Mouse (Mus musculus) kidney, adult 9 months (tissue): ENCODE measurements around the gene Rpia.

Experiments
- DNase-seq: peaks from one replicate; pipeline ENCODE4 v3.0.0; 2022

The Rpia gene

GRCm38 (mm10) chr6:70747702-70748101, 44.3 kb downstream of the Rpia start:
- DNase-seq = no peak

DNA sequence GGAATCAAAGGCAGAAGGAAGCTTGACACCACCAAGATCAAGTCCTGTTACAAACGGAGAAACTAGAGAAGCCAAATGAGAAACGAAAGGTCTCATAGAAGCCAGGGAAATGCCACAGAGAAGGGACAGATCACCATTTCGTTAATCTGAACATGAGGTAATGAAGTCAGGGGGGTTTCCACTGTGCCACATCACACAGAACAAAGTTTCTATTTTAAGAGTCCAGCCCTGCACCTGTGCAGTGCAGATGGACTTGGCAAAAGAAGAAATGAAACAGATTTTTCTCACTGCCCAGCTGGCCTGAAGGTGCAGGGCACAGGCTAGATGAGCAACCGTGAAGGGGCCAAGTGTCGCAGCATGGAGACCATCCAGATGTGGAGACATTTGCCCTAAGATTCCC, 48.1 kb downstream of the Rpia start:
- no peak for DNase-seq

DNA sequence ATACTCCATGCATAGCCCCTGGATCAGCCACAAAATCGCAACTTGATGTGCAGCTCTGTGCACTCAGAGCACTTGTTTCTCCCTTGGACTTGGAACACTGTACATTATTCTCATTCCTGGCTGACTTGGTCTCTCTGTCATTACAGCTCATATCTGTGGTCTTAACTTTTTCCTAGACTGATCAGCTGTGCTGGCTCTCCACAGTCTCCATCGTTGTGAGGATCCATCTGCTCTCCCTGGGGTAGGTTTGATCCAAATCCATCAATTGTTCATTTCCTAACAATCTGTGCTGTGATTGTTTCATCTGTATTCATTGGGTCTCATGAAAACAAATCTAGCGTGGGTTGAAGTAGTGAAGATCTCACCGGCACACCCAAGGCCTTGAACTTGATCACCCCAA, 49.2 kb downstream of the Rpia start:
- DNase-seq = no peak

- DNase-seq = no peak
Measured at GRCm38 (mm10) chr6:70740535-70740934, 51.5 kb downstream of the Rpia start.

- no peak for DNase-seq
Measured at GRCm38 (mm10) chr6:70739456-70739855, 52.6 kb downstream of the Rpia start.

- no peak for DNase-seq
Measured at GRCm38 (mm10) chr6:70735528-70735927, 56.5 kb downstream of the Rpia start.

DNA sequence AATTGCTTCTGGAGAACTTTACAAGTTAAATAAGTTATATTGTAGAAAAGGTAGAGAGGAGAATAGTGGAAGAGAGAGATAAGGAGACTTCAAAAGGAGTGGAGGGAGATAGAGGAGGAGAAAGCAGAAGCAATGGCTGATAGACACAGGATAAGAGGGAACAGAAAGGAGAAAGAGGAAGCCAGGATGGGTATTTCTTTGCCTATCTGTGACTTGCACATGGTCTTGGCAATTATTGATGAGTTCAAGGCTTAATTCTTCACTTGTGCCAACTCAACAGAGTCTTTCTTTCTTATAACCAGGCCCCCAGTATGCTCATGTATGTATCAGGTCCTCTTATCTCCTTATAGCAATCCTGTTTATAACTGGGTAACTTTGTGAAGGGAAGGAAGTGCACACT, 61.2 kb downstream of the Rpia start:
- DNase-seq = no peak

DNA sequence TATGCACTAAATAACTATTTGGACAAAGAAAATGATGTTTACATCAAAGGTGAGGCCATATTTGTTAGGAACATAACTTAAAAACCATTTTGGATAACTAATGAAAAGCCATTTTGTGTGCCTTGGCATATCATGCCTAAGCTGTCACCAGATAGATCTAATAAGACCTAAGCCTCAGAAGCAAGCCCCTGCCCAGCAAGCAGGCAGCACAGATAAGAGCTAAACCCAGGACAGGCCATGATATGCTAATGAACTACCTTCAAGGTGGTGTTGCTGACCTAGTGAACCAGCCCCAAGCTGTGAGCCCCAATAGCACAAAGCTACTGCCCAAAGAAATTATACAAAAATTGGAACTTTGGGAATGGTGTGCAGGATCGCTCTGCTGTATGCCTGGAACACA, 62.9 kb downstream of the Rpia start:
- DNase-seq = no peak

DNA sequence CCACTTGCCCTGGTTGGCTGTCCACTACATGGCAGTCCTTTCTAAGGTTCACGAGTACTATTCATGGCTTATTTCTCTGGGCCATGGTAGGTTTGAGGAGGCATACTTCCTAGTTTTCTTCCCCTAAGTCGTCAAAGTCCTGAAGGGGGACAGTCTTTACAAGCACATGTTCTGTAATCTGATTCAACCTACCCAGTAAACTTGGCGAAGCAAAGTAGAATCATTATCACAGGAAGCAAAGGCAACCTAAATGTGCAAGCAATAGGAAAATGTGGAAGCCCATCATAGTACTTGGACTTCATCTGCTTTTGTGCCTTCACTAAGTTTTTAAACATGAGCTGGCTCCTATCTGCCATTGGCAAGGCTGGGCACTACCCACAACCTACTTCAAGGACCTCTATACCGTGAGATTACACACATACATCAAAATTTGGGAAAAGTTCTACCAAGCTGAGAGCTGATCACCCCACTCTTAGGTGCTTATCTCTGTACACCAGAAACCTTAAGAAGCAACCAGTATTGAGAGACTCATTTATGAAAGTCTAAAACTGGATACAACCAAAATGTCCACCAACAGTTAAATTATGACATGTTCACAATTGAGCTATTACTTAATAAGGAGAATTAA, 64.8 kb downstream of the Rpia start:
- no peak for DNase-seq

GRCm38 (mm10) chr6:70725639-70726038, 66.4 kb downstream of the Rpia start:
- no peak for DNase-seq

- no peak for DNase-seq
Measured at GRCm38 (mm10) chr6:70724722-70725121, 67.3 kb downstream of the Rpia start.

GRCm38 (mm10) chr6:70722298-70722697, 69.7 kb downstream of the Rpia start:
- no peak for DNase-seq

DNA sequence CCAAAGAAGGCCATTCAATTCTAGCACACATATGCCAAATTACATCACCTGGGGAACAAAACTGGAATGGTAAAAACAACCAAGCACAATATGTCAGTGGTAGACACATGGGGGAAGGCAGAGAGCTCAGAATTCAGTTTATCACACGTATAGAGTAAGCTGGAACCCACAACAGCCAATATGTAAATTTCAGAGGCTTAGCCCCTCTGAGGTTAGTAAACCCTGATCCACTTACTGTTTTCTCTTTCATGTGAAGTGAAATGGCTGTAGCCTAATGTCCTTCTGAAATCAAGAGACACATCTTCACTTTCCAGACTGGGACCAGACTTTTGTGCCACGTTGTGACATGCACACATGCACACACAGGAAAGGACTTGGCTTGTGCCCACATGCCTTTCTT, 73.3 kb downstream of the Rpia start:
- DNase-seq = no peak

- DNase-seq = no peak
Measured at GRCm38 (mm10) chr6:70718164-70718563, 73.9 kb downstream of the Rpia start.

DNA sequence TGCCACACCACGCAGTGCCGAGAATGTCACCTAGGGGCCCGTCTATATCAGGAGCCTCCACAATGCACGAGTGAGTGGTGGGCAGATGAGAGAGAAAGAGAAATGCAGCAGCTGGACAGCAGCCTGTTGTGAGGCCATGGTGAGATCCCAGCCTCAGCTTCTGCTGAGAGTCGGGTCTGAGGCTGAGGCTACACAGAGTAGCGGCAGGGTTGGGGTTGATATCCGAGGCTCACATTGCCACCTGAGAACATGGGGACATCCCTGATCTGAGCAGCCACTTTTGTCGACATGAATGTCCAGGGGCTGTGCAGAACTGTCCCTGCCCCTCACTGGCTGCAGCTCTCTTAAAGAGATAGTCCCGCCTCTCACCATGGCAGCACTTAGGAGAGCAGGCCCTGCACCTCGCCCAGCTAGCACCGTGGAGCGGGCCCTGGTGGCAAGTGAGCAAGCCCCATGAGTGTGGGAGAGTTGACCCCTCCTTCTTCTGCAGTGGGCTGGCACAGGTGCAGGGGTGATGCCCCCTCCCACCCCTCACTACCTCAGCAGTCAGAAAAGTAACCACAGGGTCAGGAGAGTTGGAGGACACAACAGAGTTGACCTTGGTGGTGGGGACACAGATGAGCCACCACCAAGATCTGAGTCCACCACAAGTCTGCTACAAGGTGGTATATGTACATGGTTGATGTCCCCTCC, 75.2 kb downstream of the Rpia start:
- no peak for DNase-seq
